Mouse (Mus musculus): ENCODE results near the gene Chd2. TPM values are rescaled to one million over a fixed set of nuclear protein-coding genes. Genes with fewer than 3 reads are reported as not detected.
A peak's percentile ranks its signal among the peaks of the same experiment; 100 is the strongest.

The Chd2 gene
- polyA plus RNA-seq, 1 experiment, result 36.9 TPM

DNA sequence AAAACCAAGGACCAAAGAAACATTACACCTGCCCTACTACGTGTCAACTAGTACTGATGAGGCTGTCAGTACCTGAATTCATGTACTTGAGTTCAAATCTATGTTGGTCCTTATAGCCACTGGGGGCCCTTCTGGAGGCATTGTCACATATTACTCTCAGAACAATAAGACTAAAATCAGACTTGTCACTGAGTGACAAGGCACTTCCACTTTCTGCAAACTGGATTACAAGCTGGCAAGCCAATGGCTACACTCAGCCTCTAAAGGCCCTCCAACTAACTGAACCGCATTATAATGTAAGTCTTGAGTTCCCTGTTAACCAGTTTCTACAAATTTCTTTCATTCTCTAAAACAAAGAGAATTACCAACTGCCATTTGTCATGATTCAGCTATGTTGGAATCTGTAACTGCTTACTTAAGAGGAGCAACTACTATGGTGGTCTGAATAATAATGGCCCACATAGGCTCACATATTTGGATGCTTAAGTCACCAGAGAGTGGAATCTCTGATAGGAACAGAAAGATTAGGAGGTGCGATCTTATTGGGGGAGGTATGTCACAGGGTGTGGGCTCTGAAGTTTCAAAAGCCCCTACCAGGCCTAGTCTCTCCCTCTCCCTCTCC lies 89.3 kb downstream of the Chd2 start:
- DNase-seq, result no peak
- WGBS, result 94% methylated on average over 3 of the region's 3 CpGs
- TF ChIP-seq CTCF (conservative IDR thresholded peaks at IDR 0.05; ENCODE audit: insufficient read depth, insufficient read length, low read depth, low read length), result no peak
- TF ChIP-seq POLR2A (IDR thresholded peaks at IDR 0.05; ENCODE audit: low read depth, low read length), result no peak
- Histone ChIP-seq H3K27me3 (replicated peaks; ENCODE audit: control insufficient read depth, insufficient read depth, low read length) (no peaks in the 10 kb centered on the region), H3K27ac (ENCODE audit: insufficient read depth, low read depth, low read length) (no peak overlapping the region), H3K4me1 (ENCODE audit: control insufficient read depth, insufficient read depth, low read length) (no peaks in the 10 kb centered on the region), H3K36me3 (ENCODE audit: control insufficient read depth, insufficient read depth, low read length) (peaks cover 45% of the 10 kb centered on the region), H3K4me3 (ENCODE audit: insufficient read depth, low read depth, low read length) (no peak overlapping the region)

DNA sequence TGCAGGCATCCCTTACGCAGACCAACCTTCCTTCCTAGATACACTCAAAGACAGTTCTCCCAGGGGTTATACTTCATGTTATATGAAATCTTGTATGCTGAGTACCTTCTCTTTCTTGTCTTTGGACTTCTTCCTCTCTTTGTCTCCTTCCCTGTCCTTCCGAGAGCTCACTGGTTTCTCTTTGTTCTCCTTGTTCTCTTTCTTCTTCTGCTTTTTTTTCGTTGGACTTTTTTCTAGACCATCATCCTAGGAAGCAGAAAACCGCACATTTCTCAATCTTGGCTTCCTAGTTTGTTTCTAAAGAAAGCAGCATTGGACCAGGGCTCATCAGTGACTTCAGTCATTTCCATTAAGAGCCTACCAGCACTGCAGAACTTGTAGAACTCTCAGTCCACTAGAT lies 90.0 kb downstream of the Chd2 start:
- Histone ChIP-seq H3K4me1 (ENCODE audit: control insufficient read depth, insufficient read depth, low read length) (no peaks in the 10 kb centered on the region), H3K27me3 (replicated peaks; ENCODE audit: control insufficient read depth, insufficient read depth, low read length) (no peaks in the 10 kb centered on the region), H3K27ac (ENCODE audit: insufficient read depth, low read depth, low read length) (no peak overlapping the region), H3K36me3 (ENCODE audit: control insufficient read depth, insufficient read depth, low read length) (peaks cover 47% of the 10 kb centered on the region), H3K4me3 (ENCODE audit: insufficient read depth, low read depth, low read length) (no peak overlapping the region)
- TF ChIP-seq POLR2A (IDR thresholded peaks at IDR 0.05; ENCODE audit: low read depth, low read length) (no peak), CTCF (conservative IDR thresholded peaks at IDR 0.05; ENCODE audit: insufficient read depth, insufficient read length, low read depth, low read length) (no peak)
- DNase-seq, result no peak
- 93% methylated on average over 4 of the region's 4 CpGs for WGBS

DNA sequence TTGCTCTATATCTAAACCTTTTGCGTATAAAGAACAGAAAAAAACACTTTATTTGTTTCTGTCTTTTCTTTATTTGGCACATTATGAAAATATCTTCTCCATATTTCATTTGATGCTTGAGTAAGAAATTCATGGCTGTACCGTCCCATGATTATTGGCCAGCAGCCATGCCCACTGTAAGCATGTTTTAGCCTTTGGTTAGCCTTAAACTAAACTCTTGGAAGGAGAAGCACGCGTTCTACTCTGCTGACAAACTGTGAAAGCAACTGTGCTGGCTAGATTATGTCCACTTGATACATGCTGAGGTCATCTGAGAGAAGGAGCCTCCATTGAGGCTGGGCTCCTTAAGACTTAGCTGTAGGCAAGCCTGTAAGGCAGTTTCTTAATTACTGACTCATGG lies 99.4 kb downstream of the Chd2 start:
- Histone ChIP-seq H3K27me3 (replicated peaks; ENCODE audit: control insufficient read depth, insufficient read depth, low read length) (no peaks in the 10 kb centered on the region), H3K27ac (ENCODE audit: insufficient read depth, low read depth, low read length) (peak overlapping the region; percentile 37), H3K36me3 (ENCODE audit: control insufficient read depth, insufficient read depth, low read length) (peaks cover 34% of the 10 kb centered on the region), H3K4me1 (ENCODE audit: control insufficient read depth, insufficient read depth, low read length) (0 out of 2 replicates have a peak, but pooled peaks cover 2% of the 10 kb centered on the region), H3K4me3 (ENCODE audit: insufficient read depth, low read depth, low read length) (no peak overlapping the region)
- DNase-seq, result peak; percentile 84
- WGBS, result 70% methylated on average over 4 of the region's 4 CpGs
- TF ChIP-seq CTCF (conservative IDR thresholded peaks at IDR 0.05; ENCODE audit: insufficient read depth, insufficient read length, low read depth, low read length) (no peak), POLR2A (IDR thresholded peaks at IDR 0.05; ENCODE audit: low read depth, low read length) (no peak)

DNA sequence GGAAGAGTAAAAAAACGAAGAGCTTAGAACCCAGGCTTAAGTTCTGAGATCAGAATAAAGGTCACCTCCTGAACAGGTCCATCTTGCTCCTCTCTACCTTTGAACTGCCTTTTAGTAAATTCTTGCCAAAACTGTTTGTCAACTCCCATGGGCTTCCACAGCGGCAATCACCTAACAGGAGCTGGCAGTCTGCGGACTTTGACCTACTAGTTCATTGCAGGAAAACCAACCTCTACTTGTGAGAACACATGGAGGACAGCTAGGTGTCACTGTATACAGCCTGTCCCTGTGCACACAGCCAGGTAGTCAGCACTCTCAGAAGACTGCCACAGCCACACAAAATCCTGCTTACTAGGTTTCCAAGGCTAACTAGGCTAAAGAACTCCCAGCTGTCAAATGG lies 99.8 kb downstream of the Chd2 start:
- Histone ChIP-seq H3K27ac (ENCODE audit: insufficient read depth, low read depth, low read length) (peak overlapping the region; percentile 37; the same call in 1 of the 2 replicates), H3K4me1 (ENCODE audit: control insufficient read depth, insufficient read depth, low read length) (0 out of 2 replicates have a peak, but pooled peaks cover 2% of the 10 kb centered on the region), H3K27me3 (replicated peaks; ENCODE audit: control insufficient read depth, insufficient read depth, low read length) (no peaks in the 10 kb centered on the region), H3K4me3 (ENCODE audit: insufficient read depth, low read depth, low read length) (no peak overlapping the region), H3K36me3 (ENCODE audit: control insufficient read depth, insufficient read depth, low read length) (peaks cover 32% of the 10 kb centered on the region)
- WGBS, result 56% methylated on average over 3 of the region's 3 CpGs
- TF ChIP-seq CTCF (conservative IDR thresholded peaks at IDR 0.05; ENCODE audit: insufficient read depth, insufficient read length, low read depth, low read length) (peak; percentile 31; the same call in 1 of the 2 replicates), POLR2A (IDR thresholded peaks at IDR 0.05; ENCODE audit: low read depth, low read length) (no peak)
- peak; percentile 91 for DNase-seq

DNA sequence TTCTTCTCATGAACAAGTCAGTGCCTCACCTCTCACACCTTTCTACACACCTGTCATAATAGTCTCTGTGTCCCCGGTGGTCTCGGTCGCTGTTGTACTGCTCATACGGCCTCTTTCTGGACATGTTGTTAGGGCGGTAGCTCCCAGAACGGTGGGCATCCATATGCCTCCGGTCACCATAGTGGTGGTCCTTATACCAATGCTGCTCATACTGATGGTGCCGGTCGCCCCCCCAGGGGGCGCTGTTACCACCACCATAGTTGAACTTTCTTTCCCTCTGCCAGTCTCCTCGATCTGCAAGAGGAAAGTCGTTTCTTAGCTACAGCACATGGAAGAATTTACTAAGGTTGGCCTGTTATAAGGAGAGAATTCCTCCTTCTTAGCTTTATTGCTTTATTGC lies 105.9 kb downstream of the Chd2 start:
- H3K4me3 ChIP-seq (ENCODE audit: insufficient read depth, low read depth, low read length), result no peak overlapping the region
- no peaks in the 10 kb centered on the region for H3K4me1 ChIP-seq (ENCODE audit: control insufficient read depth, insufficient read depth, low read length)
- TF ChIP-seq CTCF (conservative IDR thresholded peaks at IDR 0.05; ENCODE audit: insufficient read depth, insufficient read length, low read depth, low read length), result peak; percentile 39
- TF ChIP-seq POLR2A (IDR thresholded peaks at IDR 0.05; ENCODE audit: low read depth, low read length), result no peak
- no peak overlapping the region for H3K27ac ChIP-seq (ENCODE audit: insufficient read depth, low read depth, low read length)
- no peaks in the 10 kb centered on the region for H3K27me3 ChIP-seq (replicated peaks; ENCODE audit: control insufficient read depth, insufficient read depth, low read length)
- peaks cover 13% of the 10 kb centered on the region for H3K36me3 ChIP-seq (ENCODE audit: control insufficient read depth, insufficient read depth, low read length)
- WGBS, result 69% methylated on average over 12 of the region's 12 CpGs
- DNase-seq, result peak; percentile 22

DNA sequence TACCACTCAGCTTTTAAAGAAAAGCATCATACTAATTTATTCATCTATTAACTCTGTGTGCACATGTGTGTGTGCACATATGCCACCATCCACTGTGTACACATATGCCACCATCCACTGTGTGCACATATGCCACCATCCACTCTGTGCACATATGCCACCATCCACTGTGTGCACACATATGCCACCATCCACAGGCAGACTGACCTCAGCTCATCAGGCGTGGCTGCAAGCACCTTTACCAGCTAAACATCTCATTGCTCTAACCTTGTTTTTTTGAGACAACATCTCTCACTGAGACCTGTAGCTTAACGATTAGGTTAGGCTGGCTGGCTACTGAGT lies 107.3 kb downstream of the Chd2 start:
- Histone ChIP-seq H3K27ac (ENCODE audit: insufficient read depth, low read depth, low read length) (no peak overlapping the region), H3K4me1 (ENCODE audit: control insufficient read depth, insufficient read depth, low read length) (no peaks in the 10 kb centered on the region), H3K4me3 (ENCODE audit: insufficient read depth, low read depth, low read length) (no peak overlapping the region), H3K36me3 (ENCODE audit: control insufficient read depth, insufficient read depth, low read length) (peaks cover 9% of the 10 kb centered on the region), H3K27me3 (replicated peaks; ENCODE audit: control insufficient read depth, insufficient read depth, low read length) (no peaks in the 10 kb centered on the region)
- TF ChIP-seq CTCF (conservative IDR thresholded peaks at IDR 0.05; ENCODE audit: insufficient read depth, insufficient read length, low read depth, low read length), result no peak
- no peak for TF ChIP-seq POLR2A (IDR thresholded peaks at IDR 0.05; ENCODE audit: low read depth, low read length)
- no peak for DNase-seq
- WGBS, result 80% methylated on average over 2 of the region's 2 CpGs

DNA sequence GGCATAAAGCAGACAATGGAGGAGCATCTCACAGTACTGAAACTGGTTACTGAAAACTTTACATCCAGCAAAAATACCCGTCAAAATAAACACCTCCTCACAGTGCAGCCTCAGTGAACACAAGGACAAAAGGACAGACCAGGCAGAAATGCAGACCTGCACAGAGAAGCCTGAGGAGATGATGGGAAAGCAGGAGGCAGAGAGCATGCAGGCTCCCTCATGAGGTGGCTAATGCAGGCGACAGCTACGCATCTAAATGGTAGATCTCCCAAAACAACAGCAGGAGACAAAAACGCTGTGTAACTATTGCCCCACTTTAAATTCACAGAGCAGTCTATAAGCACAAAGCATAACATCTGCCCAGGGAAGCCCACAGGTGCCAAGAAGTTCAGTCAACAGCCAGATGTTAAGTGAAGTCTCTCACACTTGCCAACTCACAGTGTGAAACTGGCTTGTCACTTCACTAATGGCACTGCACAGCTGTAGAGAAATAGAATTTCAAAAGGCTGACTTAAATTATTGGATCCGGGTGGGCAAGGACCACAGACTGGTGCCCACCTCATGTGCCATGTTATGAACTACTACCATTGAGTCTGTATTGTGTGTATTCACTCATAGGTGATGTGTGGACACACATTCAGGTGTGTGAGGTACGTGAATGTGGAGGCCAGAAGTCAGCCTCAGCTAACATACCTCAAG lies 107.8 kb downstream of the Chd2 start:
- WGBS, result 57% methylated on average over 6 of the region's 6 CpGs
- DNase-seq, result no peak
- Histone ChIP-seq H3K27ac (ENCODE audit: insufficient read depth, low read depth, low read length) (no peak overlapping the region), H3K27me3 (replicated peaks; ENCODE audit: control insufficient read depth, insufficient read depth, low read length) (no peaks in the 10 kb centered on the region), H3K4me1 (ENCODE audit: control insufficient read depth, insufficient read depth, low read length) (no peaks in the 10 kb centered on the region), H3K4me3 (ENCODE audit: insufficient read depth, low read depth, low read length) (no peak overlapping the region), H3K36me3 (ENCODE audit: control insufficient read depth, insufficient read depth, low read length) (peaks cover 7% of the 10 kb centered on the region)
- no peak for TF ChIP-seq CTCF (conservative IDR thresholded peaks at IDR 0.05; ENCODE audit: insufficient read depth, insufficient read length, low read depth, low read length)
- TF ChIP-seq POLR2A (IDR thresholded peaks at IDR 0.05; ENCODE audit: low read depth, low read length), result no peak

All from kidney, adult 2 months (tissue).